Mouse (Mus musculus) MEL (cell line): Measurements from ENCODE around the gene Zic1. TPM values are rescaled to one million over a fixed set of nuclear protein-coding genes. Genes with fewer than 3 reads are reported as not detected.

Experiments used
- DNase-seq: peaks from one replicate; pipeline ENCODE4 v3.0.0; 2011; ENCODE audit warnings: low read depth, low spot score
- H3K27ac ChIP-seq: 2 replicates; pipeline ENCODE4 v1.5.1; 2012; ENCODE audit warnings: low read depth, mild to moderate bottlenecking, control low read depth, low read length, moderate library complexity; ENCODE audit not compliant: control insufficient read depth
- H3K27me3 ChIP-seq, 2 experiments: fragments of 150-350 bp in 1 of 2; sonication (generic) in 1 of 2; 2 replicates each; pipeline ENCODE4 v1.6.1; 2012; ENCODE audit warnings: low read length in 2 of 2, mild to moderate bottlenecking in 2 of 2, improper control_type of control experiment in 1 of 2, moderate library complexity in 1 of 2; ENCODE audit not compliant: insufficient read depth in 2 of 2, control insufficient read depth in 1 of 2
- H3K36me3 ChIP-seq, 2 experiments: 2 replicates each; pipeline ENCODE4 v1.6.1; 2012 to 2014; ENCODE audit warnings: low read length in 2 of 2, improper control_type of control experiment in 1 of 2, inconsistent platforms in 1 of 2, mild to moderate bottlenecking in 1 of 2; ENCODE audit not compliant: insufficient read depth in 2 of 2, control insufficient read depth in 1 of 2
- H3K4me1 ChIP-seq, 2 experiments: fragments of 150-350 bp in 1 of 2; sonication (generic) in 1 of 2; 2 replicates each; pipeline ENCODE4 v1.6.1; 2012; ENCODE audit warnings: low read length in 2 of 2, improper control_type of control experiment in 1 of 2, mild to moderate bottlenecking in 1 of 2; ENCODE audit not compliant: insufficient read depth in 2 of 2, control insufficient read depth in 1 of 2
- H3K4me3 ChIP-seq, 2 experiments: fragments of 150-350 bp in 1 of 2; sonication (generic) in 1 of 2; 2 replicates each; pipeline ENCODE4 v1.5.1; 2012; ENCODE audit warnings: low read depth in 2 of 2, low read length in 2 of 2, mild to moderate bottlenecking in 2 of 2, moderate library complexity in 2 of 2, control low read depth in 1 of 2, improper control_type of control experiment in 1 of 2; ENCODE audit not compliant: control insufficient read depth in 1 of 2, insufficient read depth in 1 of 2
- H3K79me2 ChIP-seq: 2 replicates; pipeline ENCODE4 v1.6.1; 2012; ENCODE audit warnings: mild to moderate bottlenecking, low read length, moderate library complexity; ENCODE audit not compliant: control insufficient read depth, poor library complexity, insufficient read depth
- H3K9ac ChIP-seq: 2 replicates; pipeline ENCODE4 v1.6.1; 2012; ENCODE audit warnings: low read depth, mild to moderate bottlenecking, control low read depth, low read length, moderate library complexity; ENCODE audit not compliant: control insufficient read depth, poor library complexity, severe bottlenecking
- H3K9me3 ChIP-seq: fragments of 150-350 bp; sonication (generic); replicated peaks from 2 replicates; pipeline ENCODE4 v1.6.1; 2012; ENCODE audit warnings: mild to moderate bottlenecking, low read length, improper control_type of control experiment, moderate library complexity; ENCODE audit not compliant: insufficient read depth
- CHD1 ChIP-seq: IDR thresholded peaks from 2 replicates; pipeline ENCODE4 v1.6.1; 2012; ENCODE audit warnings: low read depth, mild to moderate bottlenecking, inconsistent platforms, low read length, improper control_type of control experiment
- CHD2 ChIP-seq: IDR thresholded peaks from 2 replicates; pipeline ENCODE4 v1.6.1; 2011; ENCODE audit warnings: low read length, improper control_type of control experiment
- CTCF ChIP-seq, 3 experiments: IDR thresholded peaks in 2 of 3; conservative IDR thresholded peaks in 1 of 3; 2 replicates each; pipeline ENCODE4 v1.5.1; 2011 to 2012; ENCODE audit warnings: low read length in 3 of 3, low read depth in 2 of 3, mild to moderate bottlenecking in 2 of 3, improper control_type of control experiment in 1 of 3, inconsistent platforms in 1 of 3, mixed read lengths in 1 of 3, moderate library complexity in 1 of 3; ENCODE audit not compliant: control insufficient read depth in 1 of 3, insufficient read depth in 1 of 3, poor library complexity in 1 of 3, severe bottlenecking in 1 of 3
- E2F4 ChIP-seq: IDR thresholded peaks from 2 replicates; pipeline ENCODE4 v1.6.1; 2011; ENCODE audit warnings: low read depth, low read length, improper control_type of control experiment, borderline replicate concordance
- ELF1 ChIP-seq: IDR thresholded peaks from 2 replicates; pipeline ENCODE4 v1.6.1; 2014; ENCODE audit warnings: low read depth, mild to moderate bottlenecking, inconsistent platforms, low read length, improper control_type of control experiment, moderate library complexity
- EP300 ChIP-seq, 2 experiments: IDR thresholded peaks; 2 replicates each; pipeline ENCODE4 v1.6.1; 2011; ENCODE audit warnings: improper control_type of control experiment in 2 of 2, low read length in 2 of 2, low read depth in 1 of 2, mild to moderate bottlenecking in 1 of 2
- ETS1 ChIP-seq: IDR thresholded peaks from 2 replicates; pipeline ENCODE4 v1.6.1; 2012; ENCODE audit warnings: low read depth, mild to moderate bottlenecking, inconsistent platforms, low read length, improper control_type of control experiment, moderate library complexity
- GABPA ChIP-seq: IDR thresholded peaks from 2 replicates; pipeline ENCODE4 v1.6.1; 2012; ENCODE audit warnings: low read depth, mild to moderate bottlenecking, inconsistent platforms, low read length, improper control_type of control experiment, moderate library complexity
- JUND ChIP-seq: IDR thresholded peaks from 2 replicates; pipeline ENCODE4 v1.6.1; 2011; ENCODE audit warnings: low read depth, mild to moderate bottlenecking, improper control_type of control experiment, low read length
- MAFK ChIP-seq: IDR thresholded peaks from 2 replicates; pipeline ENCODE4 v1.6.1; 2011; ENCODE audit warnings: low read depth, mild to moderate bottlenecking, low read length, improper control_type of control experiment, borderline replicate concordance
- MAZ ChIP-seq: IDR thresholded peaks from 2 replicates; pipeline ENCODE4 v1.6.1; 2012; ENCODE audit warnings: low read depth, mild to moderate bottlenecking, inconsistent platforms, low read length, improper control_type of control experiment
- MXI1 ChIP-seq: IDR thresholded peaks from 2 replicates; pipeline ENCODE4 v1.6.1; 2011; ENCODE audit warnings: mild to moderate bottlenecking, low read depth, low read length, improper control_type of control experiment
- MYB ChIP-seq: IDR thresholded peaks from 2 replicates; pipeline ENCODE4 v1.6.1; 2011; ENCODE audit warnings: mild to moderate bottlenecking, low read depth, low read length, improper control_type of control experiment
- NELFE ChIP-seq: IDR thresholded peaks from 2 replicates; pipeline ENCODE4 v1.6.1; 2011; ENCODE audit warnings: low read depth, low read length, improper control_type of control experiment
- NRF1 ChIP-seq: IDR thresholded peaks from 2 replicates; pipeline ENCODE4 v1.6.1; 2014; ENCODE audit warnings: low read depth, mild to moderate bottlenecking, inconsistent platforms, low read length, improper control_type of control experiment, moderate library complexity; ENCODE audit not compliant: poor library complexity, insufficient read depth, severe bottlenecking
- POLR2A ChIP-seq, 2 experiments: IDR thresholded peaks; 2 replicates each; pipeline ENCODE4 v1.6.1; 2011 to 2012; ENCODE audit warnings: low read length in 2 of 2, mild to moderate bottlenecking in 2 of 2, control low read depth in 1 of 2, improper control_type of control experiment in 1 of 2, low read depth in 1 of 2, moderate library complexity in 1 of 2; ENCODE audit not compliant: control insufficient read depth in 1 of 2, insufficient read depth in 1 of 2, poor library complexity in 1 of 2
- POLR2AphosphoS2 ChIP-seq: IDR thresholded peaks from 2 replicates; pipeline ENCODE4 v1.6.1; 2011; ENCODE audit warnings: low read length, improper control_type of control experiment
- SIN3A ChIP-seq: IDR thresholded peaks from 2 replicates; pipeline ENCODE4 v1.6.1; 2012; ENCODE audit warnings: low read length, improper control_type of control experiment, inconsistent platforms
- TAL1 ChIP-seq: IDR thresholded peaks from 2 replicates; pipeline ENCODE4 v1.6.1; 2012; ENCODE audit warnings: mild to moderate bottlenecking, inconsistent platforms, low read length, moderate library complexity, mixed read lengths
- TBP ChIP-seq: IDR thresholded peaks from 2 replicates; pipeline ENCODE4 v1.8.0; 2011; ENCODE audit warnings: low read depth, low read length, improper control_type of control experiment
- UBTF ChIP-seq: IDR thresholded peaks from 2 replicates; pipeline ENCODE4 v1.6.1; 2012; ENCODE audit warnings: low read depth, mild to moderate bottlenecking, inconsistent platforms, low read length, improper control_type of control experiment, moderate library complexity, borderline replicate concordance; ENCODE audit not compliant: insufficient read depth
- USF2 ChIP-seq, 2 experiments: IDR thresholded peaks; 2 replicates each; pipeline ENCODE4 v1.6.1; 2011 to 2012; ENCODE audit warnings: improper control_type of control experiment in 2 of 2, low read length in 2 of 2, borderline replicate concordance in 1 of 2, inconsistent platforms in 1 of 2, low read depth in 1 of 2, mild to moderate bottlenecking in 1 of 2; ENCODE audit not compliant: insufficient read depth in 1 of 2
- ZNF384 ChIP-seq: IDR thresholded peaks from 2 replicates; pipeline ENCODE4 v1.6.1; 2012; ENCODE audit warnings: low read depth, mild to moderate bottlenecking, inconsistent platforms, low read length, improper control_type of control experiment
- polyA plus RNA-seq, 2 experiments: library from polyadenylated mRNA; stranded (reverse) in 1 of 2; unstranded in 1 of 2; fragments of >175 nt in 1 of 2; fragments of >200 nt in 1 of 2; gene quantifications; 2 replicates each; pipeline versions ENCODE4 v1.2.1 to v1.2.4; 2012; ENCODE audit warnings: low replicate concordance in 2 of 2, low read depth in 1 of 2; ENCODE audit not compliant: insufficient read length in 2 of 2, insufficient read depth in 1 of 2, missing spikeins in 1 of 2
- total RNA-seq: library from RNA; depleted of rRNA; stranded (reverse); fragments of 300-350 nt; gene quantifications from 2 replicates; pipeline ENCODE4 v1.2.3, GENCODE M21; 2012

Gene Zic1
- total and polyA plus RNA-seq, 3 experiments = not detected

DNA sequence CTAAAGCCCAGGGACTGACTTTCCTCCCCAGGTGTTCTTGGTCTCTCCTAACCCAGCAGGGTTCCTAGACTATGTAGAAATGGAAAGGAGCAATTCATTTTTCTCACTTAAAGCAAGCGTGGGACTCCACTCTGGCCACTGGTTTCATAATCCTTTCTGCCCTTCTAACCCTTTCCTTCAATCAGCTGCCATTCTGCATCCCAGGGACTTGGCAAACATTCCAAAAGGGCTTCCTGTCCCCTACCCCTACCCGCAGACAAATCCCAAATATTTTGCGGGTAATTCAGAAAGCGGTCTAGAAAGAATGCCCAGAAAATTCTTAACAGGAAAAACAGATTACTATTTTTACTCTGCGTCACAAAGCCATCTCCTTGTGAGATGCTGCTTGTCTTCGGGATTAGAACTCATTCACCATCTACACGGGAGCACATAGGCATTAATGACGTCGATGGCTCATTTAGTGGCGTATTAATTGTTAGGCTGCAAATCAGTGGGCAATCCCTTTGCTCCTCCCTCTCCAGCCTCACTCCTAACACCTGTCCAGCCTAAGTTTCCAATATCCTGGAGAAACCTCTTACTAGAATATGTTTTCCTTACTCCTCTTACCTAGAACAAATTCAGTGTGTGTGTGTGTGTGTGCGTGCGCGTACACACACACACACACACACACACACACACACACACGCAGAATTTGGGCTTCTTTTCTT is 29.6 kb upstream of the Zic1 start:
- H3K27ac ChIP-seq = no peak overlapping the region
- no peaks in the 10 kb centered on the region for H3K27me3 ChIP-seq
- no peak overlapping the region for H3K9ac ChIP-seq
- no peaks in the 10 kb centered on the region for H3K79me2 ChIP-seq
- H3K36me3 ChIP-seq = no peaks in the 10 kb centered on the region
- DNase-seq = no peak
- no peaks in the 10 kb centered on the region for H3K9me3 ChIP-seq
- no peak overlapping the region for H3K4me3 ChIP-seq
- H3K4me1 ChIP-seq = no peaks in the 10 kb centered on the region
- no peak for TF ChIP-seq ETS1
- no peak for TF ChIP-seq MAZ
- no peak for TF ChIP-seq ELF1
- TF ChIP-seq CTCF (IDR thresholded peaks at IDR 0.05 in 2 of 3, conservative IDR thresholded peaks at IDR 0.05 in 1 of 3; ENCODE audit: control insufficient read depth in 1 of 3, insufficient read depth in 1 of 3, low read depth in 2 of 3, low read length in 3 of 3, poor library complexity in 1 of 3, severe bottlenecking in 1 of 3) = no peak
- no peak for TF ChIP-seq UBTF
- no peak for TF ChIP-seq SIN3A
- no peak for TF ChIP-seq MYB
- no peak for TF ChIP-seq E2F4
- no peak for TF ChIP-seq TAL1
- no peak for TF ChIP-seq MAFK
- TF ChIP-seq USF2 (IDR thresholded peaks at IDR 0.05; ENCODE audit: borderline replicate concordance in 1 of 2, insufficient read depth in 1 of 2, low read depth in 1 of 2, low read length in 2 of 2) = no peak
- no peak for TF ChIP-seq GABPA
- no peak for TF ChIP-seq ZNF384
- TF ChIP-seq CHD2 = no peak
- TF ChIP-seq POLR2A (IDR thresholded peaks at IDR 0.05; ENCODE audit: control insufficient read depth in 1 of 2, insufficient read depth in 1 of 2, low read depth in 1 of 2, low read length in 2 of 2, poor library complexity in 1 of 2) = no peak
- TF ChIP-seq, all 39 proteins: peak for 0

DNA sequence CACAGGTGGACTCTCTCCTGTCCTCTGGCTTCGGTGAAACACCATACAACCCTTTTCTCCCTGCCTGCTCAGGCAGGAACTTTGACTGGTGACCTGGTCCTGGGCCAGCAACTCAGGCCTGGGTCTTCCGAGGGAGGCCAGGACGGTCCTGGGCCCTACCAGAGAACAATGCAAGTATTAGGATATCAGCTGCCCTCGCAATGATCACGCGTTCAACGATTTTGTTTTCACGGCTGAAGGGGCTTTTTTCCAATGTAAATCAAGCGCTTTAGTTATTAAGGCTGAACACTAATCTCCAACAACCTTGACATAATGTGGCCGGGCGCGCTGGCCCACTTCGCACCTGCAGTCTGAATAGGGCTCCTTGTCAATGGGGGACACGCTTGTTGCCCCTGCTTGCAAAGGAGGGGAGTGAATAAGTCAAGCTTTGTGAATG is 28.6 kb upstream of the Zic1 start:
- TF ChIP-seq EP300 (IDR thresholded peaks at IDR 0.05; ENCODE audit: low read depth in 1 of 2, low read length in 2 of 2) = no peak
- TF ChIP-seq NRF1 = no peak
- no peak for TF ChIP-seq MYB
- TF ChIP-seq MAFK = no peak
- no peak for TF ChIP-seq E2F4
- no peak for TF ChIP-seq MXI1
- no peak for TF ChIP-seq NELFE
- no peak for TF ChIP-seq MAZ
- no peak for TF ChIP-seq CHD1
- TF ChIP-seq JUND = no peak
- TF ChIP-seq TBP = no peak
- TF ChIP-seq POLR2AphosphoS2 = no peak
- TF ChIP-seq, all 39 proteins: peak for 0
- H3K36me3 ChIP-seq = no peaks in the 10 kb centered on the region
- H3K27me3 ChIP-seq = no peaks in the 10 kb centered on the region
- no peak for DNase-seq
- no peaks in the 10 kb centered on the region for H3K9me3 ChIP-seq
- no peaks in the 10 kb centered on the region for H3K4me1 ChIP-seq
- no peak overlapping the region for H3K27ac ChIP-seq
- no peaks in the 10 kb centered on the region for H3K79me2 ChIP-seq
- no peak overlapping the region for H3K4me3 ChIP-seq
- no peak overlapping the region for H3K9ac ChIP-seq
